Mouse (Mus musculus) heart, embryonic 10.5 days (tissue): Measurements from ENCODE around the gene Saxo1. TPM values are rescaled to one million over a fixed set of nuclear protein-coding genes. Genes with fewer than 3 reads are reported as not detected.

ENCODE experiments used
- DNase-seq: peaks from one replicate; pipeline ENCODE4 v3.0.0-alpha.2; 2017; ENCODE audit warnings: low spot score
- H3K27ac ChIP-seq: fragments of 300-500 bp; sonication (generic); 2 replicates; pipeline ENCODE4 v1.5.1; 2016; ENCODE audit warnings: mild to moderate bottlenecking
- H3K27me3 ChIP-seq: fragments of 300-500 bp; sonication (generic); 2 replicates; pipeline ENCODE4 v1.6.1; 2016; ENCODE audit warnings: mild to moderate bottlenecking; ENCODE audit not compliant: poor library complexity, insufficient read depth, severe bottlenecking
- H3K36me3 ChIP-seq: fragments of 300-500 bp; sonication (generic); 2 replicates; pipeline ENCODE4 v1.6.1; 2016; ENCODE audit warnings: mild to moderate bottlenecking, moderate library complexity
- H3K4me1 ChIP-seq: fragments of 300-500 bp; sonication (generic); 2 replicates; pipeline ENCODE4 v1.6.1; 2016; ENCODE audit warnings: mild to moderate bottlenecking
- H3K4me3 ChIP-seq: fragments of 300-500 bp; sonication (generic); 2 replicates; pipeline ENCODE4 v1.5.1; 2016; ENCODE audit warnings: mild to moderate bottlenecking, moderate library complexity
- H3K9me3 ChIP-seq: fragments of 300-500 bp; sonication (generic); 2 replicates; pipeline ENCODE4 v1.6.1; 2016; ENCODE audit warnings: mild to moderate bottlenecking, moderate library complexity
- WGBS: fragments of 180-500 bp; shearing (Covaris S2); methylation state at CpG from one replicate; pipeline ENCODE4 v1.1.7; 2016; 5-methylcytosine and 5-hydroxymethylcytosine counted together
- polyA plus RNA-seq: library from polyadenylated mRNA; unstranded; fragments of >200 nt; fragmentation: Nextera tagmentation; extraction: Ambion mirVana; gene quantifications from 2 replicates; pipeline ENCODE4 v1.2.1, GENCODE M21; 2016

Saxo1 gene
- polyA plus RNA-seq, 1 experiment from 2014 or later: not detected

- no peak for DNase-seq
- Histone ChIP-seq H3K4me3 (no peak overlapping the region), H3K27ac (no peak overlapping the region), H3K4me1 (no peaks in the 10 kb centered on the region), H3K9me3 (no peaks in the 10 kb centered on the region), H3K27me3 (no peaks in the 10 kb centered on the region), H3K36me3 (no peaks in the 10 kb centered on the region)
- 79% methylated on average over 2 of the region's 2 CpGs for WGBS
Measured at GRCm38 (mm10) chr4:86397470-86397869, 160.7 kb downstream of the Saxo1 start.

- H3K4me3 ChIP-seq: no peak overlapping the region
- no peaks in the 10 kb centered on the region for H3K36me3 ChIP-seq
- no peaks in the 10 kb centered on the region for H3K9me3 ChIP-seq
- no peaks in the 10 kb centered on the region for H3K4me1 ChIP-seq
- WGBS: 76% methylated on average over 7 of the region's 7 CpGs
- H3K27me3 ChIP-seq: no peaks in the 10 kb centered on the region
- DNase-seq: peak; percentile 53
- no peak overlapping the region for H3K27ac ChIP-seq
Measured at GRCm38 (mm10) chr4:86396672-86397288, 161.3 kb downstream of the Saxo1 start.

GRCm38 (mm10) chr4:86395636-86396035 is 162.5 kb downstream of the Saxo1 start:
- Histone ChIP-seq H3K27me3 (no peaks in the 10 kb centered on the region), H3K4me1 (peaks cover 7% of the 10 kb centered on the region; the same call in 1 of the 2 replicates), H3K27ac (no peak overlapping the region), H3K4me3 (no peak overlapping the region), H3K36me3 (no peaks in the 10 kb centered on the region), H3K9me3 (no peaks in the 10 kb centered on the region)
- whole genome bisulfite sequencing: 79% methylated on average over 6 of the region's 6 CpGs
- no peak for DNase-seq

Other genes starting within 250 kb of the Saxo1 start
- gene Rraga, start 17.3 kb upstream of the Saxo1 start, polyA plus RNA-seq: 32.2 and 50.4 TPM in 2 replicates
- gene Haus6, start 53.7 kb upstream of the Saxo1 start, polyA plus RNA-seq: 17.3 and 21.2 TPM in 2 replicates
- gene Plin2, start 111.7 kb upstream of the Saxo1 start, polyA plus RNA-seq: 74.0 and 90.7 TPM in 2 replicates
- 4.6 and 6.7 TPM in 2 replicates for gene Dennd4c, start 190.2 kb upstream of the Saxo1 start, polyA plus RNA-seq